Mouse (Mus musculus): ENCODE measurements around the gene Cdc42ep1.

Cdc42ep1 gene

DNA sequence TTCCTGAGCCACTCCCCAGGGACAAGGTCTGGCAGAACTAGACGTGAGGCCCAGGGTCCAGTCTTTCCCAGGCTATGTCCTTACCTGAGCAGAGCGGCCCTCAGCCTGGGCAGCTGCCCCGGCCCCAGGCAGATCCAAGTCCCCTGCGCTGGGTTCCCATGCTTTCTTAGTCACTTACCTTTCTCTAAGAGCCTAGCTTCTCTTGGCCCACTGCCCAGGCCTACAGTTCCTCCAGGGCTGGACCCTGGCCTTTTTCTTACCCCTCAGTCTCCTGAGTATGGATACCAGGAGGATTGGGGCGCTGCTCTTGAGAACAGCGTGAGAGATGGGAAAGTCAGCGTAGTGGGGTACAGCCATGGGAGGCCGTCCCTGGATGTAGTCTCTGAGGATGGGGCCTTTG lies 38.0 kb downstream of the Cdc42ep1 start:
- no peak for DNase-seq

GRCm38 (mm10) chr15:78881828-78882227 lies 39.4 kb downstream of the Cdc42ep1 start:
- no peak for DNase-seq

- no peak for DNase-seq
These were observed 47.0 kb downstream of the Cdc42ep1 start for GRCm38 (mm10) chr15:78889401-78889853.

DNA sequence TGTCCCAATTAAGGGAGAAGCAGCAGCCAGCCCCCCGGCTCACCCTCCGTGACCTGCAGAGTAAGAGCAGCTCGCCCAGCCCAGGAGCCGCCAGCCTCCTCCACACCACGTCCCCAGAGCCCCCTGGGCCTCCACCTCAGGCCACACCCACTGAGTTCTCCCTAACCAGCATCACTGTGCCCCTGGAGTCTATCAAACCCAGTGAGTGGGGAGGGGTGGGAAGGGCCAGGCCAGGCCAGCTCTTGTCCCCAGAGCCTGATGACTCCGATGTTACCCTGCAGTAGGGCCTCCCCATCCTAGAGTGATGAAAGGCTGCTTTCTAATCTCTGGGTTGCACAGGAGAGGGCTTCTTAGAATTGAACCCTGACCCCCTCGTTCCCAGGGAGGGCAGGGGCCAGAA lies 50.0 kb downstream of the Cdc42ep1 start:
- no peak for DNase-seq

GRCm38 (mm10) chr15:78894726-78895125 lies 52.3 kb downstream of the Cdc42ep1 start:
- peak; percentile 57 for DNase-seq

- DNase-seq, result peak; percentile 27
These were observed 53.3 kb downstream of the Cdc42ep1 start for GRCm38 (mm10) chr15:78895741-78896140.

- peak; percentile 55 for DNase-seq
These were observed 53.7 kb downstream of the Cdc42ep1 start for GRCm38 (mm10) chr15:78896149-78896548.

GRCm38 (mm10) chr15:78897488-78897887 lies 55.1 kb downstream of the Cdc42ep1 start:
- no peak for DNase-seq

GRCm38 (mm10) chr15:78898507-78899001 lies 56.1 kb downstream of the Cdc42ep1 start:
- peak; percentile 78 for DNase-seq

- no peak for DNase-seq
These were observed 57.0 kb downstream of the Cdc42ep1 start, which contains the start of gene Gm49510 for GRCm38 (mm10) chr15:78899409-78899739. Gene Gm49510, plus strand, starts transcription at chr15:78899667.

DNA sequence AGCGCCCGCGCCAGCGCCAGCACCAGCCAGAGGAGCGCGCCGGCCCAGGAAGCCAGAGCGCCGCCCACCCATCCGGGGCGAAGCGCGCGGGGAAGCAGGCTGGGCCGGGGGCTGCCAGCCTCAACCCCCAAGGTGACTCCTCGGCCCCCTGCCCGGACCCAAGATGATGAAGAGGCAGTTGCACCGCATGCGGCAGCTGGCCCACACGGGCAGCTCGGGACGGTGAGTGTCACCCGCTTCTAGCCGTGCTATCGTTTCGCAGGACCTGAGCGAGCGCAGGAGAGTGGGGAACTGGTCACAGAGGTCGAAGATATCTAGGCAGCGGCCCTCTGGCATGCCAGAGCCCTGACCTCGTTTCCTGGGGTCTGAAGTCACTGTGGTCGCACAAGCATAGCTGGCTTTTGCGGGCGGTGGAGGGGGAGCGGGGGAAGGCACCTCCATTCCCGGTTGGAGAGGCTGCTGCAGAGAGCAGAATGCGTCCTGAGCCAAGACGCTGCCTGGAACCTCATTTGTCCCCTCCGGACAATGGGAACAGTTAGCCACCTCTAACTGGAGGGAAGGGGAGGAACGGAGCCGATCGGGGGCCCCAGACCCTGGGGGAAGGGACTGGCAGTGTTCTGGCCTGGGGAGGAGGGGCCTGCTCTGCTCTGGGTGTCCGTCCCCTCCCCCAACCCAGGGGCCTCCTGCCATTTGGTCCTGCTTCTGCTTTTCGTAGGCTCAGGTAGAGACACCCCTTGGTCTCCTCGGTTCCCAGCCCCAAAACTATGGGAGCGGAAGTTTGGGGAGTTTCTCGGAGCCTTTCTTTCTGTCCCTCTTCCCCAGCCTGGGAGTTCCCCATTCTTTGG lies 57.5 kb downstream of the Cdc42ep1 start, which contains the start of gene Sh3bp1:
Gene Sh3bp1, plus strand, starts transcription at position 29 of the 845 bp plus-strand sequence.
- peak; percentile 89 for DNase-seq

Data from thymus, postnatal 14 days (tissue).